Mouse (Mus musculus): Measurements from ENCODE around the gene Prkg1. TPM values are rescaled to one million over a fixed set of nuclear protein-coding genes. Genes with fewer than 3 reads are reported as not detected.

The Prkg1 gene
- polyA plus RNA-seq, 1 experiment from 2014 or later, result 0.83 TPM

DNA sequence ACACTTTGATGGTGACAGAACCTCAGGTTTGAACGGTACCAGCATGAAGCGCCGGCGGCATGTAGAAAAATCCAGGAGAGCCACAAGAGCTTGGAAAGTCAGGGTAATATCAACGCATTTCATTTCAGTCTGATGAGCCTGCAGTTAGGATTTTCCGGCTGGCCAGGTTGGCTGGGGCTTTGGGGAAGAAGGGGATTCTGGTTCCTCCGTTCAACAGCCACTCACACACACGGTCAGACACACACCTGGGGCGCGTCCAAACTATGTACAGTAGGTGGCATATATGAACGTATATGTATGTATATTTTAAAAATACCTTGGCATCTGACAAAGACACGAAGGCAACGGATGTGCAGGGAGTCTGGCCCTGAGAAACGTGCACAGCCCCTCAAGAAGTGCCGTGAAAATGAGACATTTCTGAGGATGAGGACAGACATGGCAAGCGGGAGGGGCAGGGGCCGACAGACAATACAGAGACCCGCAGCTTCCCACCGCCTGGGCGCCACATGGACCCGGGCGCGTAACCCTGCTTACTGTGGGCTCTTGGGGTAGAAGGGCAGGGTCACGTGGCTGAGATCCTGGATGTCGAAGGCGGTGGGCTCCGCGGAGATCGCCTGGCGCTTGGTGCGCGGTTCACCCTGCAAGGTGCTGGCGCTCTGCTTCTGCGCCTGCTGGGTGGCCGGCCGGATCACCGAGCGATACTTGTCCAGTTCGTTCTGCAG is 101.2 kb downstream of the Prkg1 start:
- Histone ChIP-seq H3K4me2 (peak overlapping the region; percentile 70), H3K9ac (peak overlapping the region; percentile 37; the same call in 1 of the 2 replicates), H3K27me3 (peaks cover 35% of the 10 kb centered on the region), H3K4me3 (replicated peaks) (peak overlapping the region; percentile 53), H3K27ac (no peak overlapping the region), H3K36me3 (no peaks in the 10 kb centered on the region), H3K4me1 (replicated peaks) (peaks cover 7% of the 10 kb centered on the region; the same call in 1 of the 2 replicates), H3K9me3 (replicated peaks) (no peaks in the 10 kb centered on the region)
- 12% methylated on average over 39 of the region's 39 CpGs for WGBS (ENCODE audit: insufficient replicate concordance)
- DNase-seq (no peak), ATAC-seq (ENCODE audit: low read depth) (no peak)

- no peak overlapping the region for H3K9ac ChIP-seq
- H3K27me3 ChIP-seq, result peaks cover 35% of the 10 kb centered on the region
- no peak for DNase-seq
- H3K9me3 ChIP-seq (replicated peaks), result no peaks in the 10 kb centered on the region
- WGBS (ENCODE audit: insufficient replicate concordance), result 42% methylated on average over 2 of the region's 2 CpGs
- ATAC-seq (ENCODE audit: low read depth), result no peak
- H3K4me3 ChIP-seq (replicated peaks), result no peak overlapping the region
- peaks cover 7% of the 10 kb centered on the region; the same call in 1 of the 2 replicates for H3K4me1 ChIP-seq (replicated peaks)
- H3K36me3 ChIP-seq, result no peaks in the 10 kb centered on the region
- H3K27ac ChIP-seq, result no peak overlapping the region
- no peak overlapping the region for H3K4me2 ChIP-seq
Measured at GRCm38 (mm10) chr19:31662802-31663201, 102.0 kb downstream of the Prkg1 start.

- DNase-seq (no peak), ATAC-seq (ENCODE audit: low read depth) (no peak)
- 56% methylated on average over 1 of the region's 1 CpGs for WGBS (ENCODE audit: insufficient replicate concordance)
- Histone ChIP-seq H3K27ac (no peak overlapping the region), H3K27me3 (peaks cover 14% of the 10 kb centered on the region), H3K36me3 (no peaks in the 10 kb centered on the region), H3K4me2 (no peak overlapping the region), H3K4me1 (replicated peaks) (0 out of 2 replicates have a peak, but pooled peaks cover 2% of the 10 kb centered on the region), H3K4me3 (replicated peaks) (no peak overlapping the region), H3K9ac (no peak overlapping the region), H3K9me3 (replicated peaks) (no peaks in the 10 kb centered on the region)
Measured at GRCm38 (mm10) chr19:31658751-31659397, 106.0 kb downstream of the Prkg1 start.

GRCm38 (mm10) chr19:31656256-31656655 is 108.6 kb downstream of the Prkg1 start:
- Histone ChIP-seq H3K9ac (no peak overlapping the region), H3K36me3 (no peaks in the 10 kb centered on the region), H3K27me3 (no peaks in the 10 kb centered on the region), H3K4me1 (replicated peaks) (no peaks in the 10 kb centered on the region), H3K27ac (no peak overlapping the region), H3K9me3 (replicated peaks) (no peaks in the 10 kb centered on the region), H3K4me2 (no peak overlapping the region), H3K4me3 (replicated peaks) (no peak overlapping the region)
- 73% methylated on average over 7 of the region's 7 CpGs for WGBS (ENCODE audit: insufficient replicate concordance)
- no peak for DNase-seq
- no peak for ATAC-seq (ENCODE audit: low read depth)

- Histone ChIP-seq H3K4me2 (no peak overlapping the region), H3K4me3 (replicated peaks) (no peak overlapping the region), H3K36me3 (no peaks in the 10 kb centered on the region), H3K4me1 (replicated peaks) (no peaks in the 10 kb centered on the region), H3K9me3 (replicated peaks) (no peaks in the 10 kb centered on the region), H3K9ac (no peak overlapping the region), H3K27ac (no peak overlapping the region), H3K27me3 (no peaks in the 10 kb centered on the region)
- no peak for DNase-seq
- 82% methylated on average over 7 of the region's 7 CpGs for WGBS (ENCODE audit: insufficient replicate concordance)
- no peak for ATAC-seq (ENCODE audit: low read depth)
Measured at GRCm38 (mm10) chr19:31655826-31656225, 109.0 kb downstream of the Prkg1 start.

DNA sequence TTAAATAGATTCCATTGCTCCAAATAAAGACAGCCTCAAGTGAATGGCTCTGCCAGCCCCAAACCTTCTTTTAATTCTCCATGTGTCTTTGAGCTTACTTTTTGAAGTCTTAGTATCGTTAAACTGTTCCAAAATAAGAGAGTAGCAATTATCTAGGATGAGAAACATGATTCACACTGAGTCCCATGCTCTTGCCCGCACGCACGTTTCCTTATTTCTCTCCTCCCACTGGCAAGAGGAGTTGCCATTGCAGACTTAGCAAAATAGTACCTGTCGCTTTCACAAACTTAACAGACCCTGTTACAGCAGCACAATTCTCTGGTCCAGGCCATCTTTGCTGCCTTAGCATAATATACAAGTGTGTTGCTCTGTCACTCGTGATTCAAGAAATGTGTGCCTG is 110.8 kb downstream of the Prkg1 start:
- ATAC-seq (ENCODE audit: low read depth) (no peak), DNase-seq (no peak)
- Histone ChIP-seq H3K36me3 (no peaks in the 10 kb centered on the region), H3K9ac (no peak overlapping the region), H3K4me2 (no peak overlapping the region), H3K4me3 (replicated peaks) (no peak overlapping the region), H3K27ac (no peak overlapping the region), H3K27me3 (no peaks in the 10 kb centered on the region), H3K9me3 (replicated peaks) (no peaks in the 10 kb centered on the region), H3K4me1 (replicated peaks) (no peaks in the 10 kb centered on the region)
- 72% methylated on average over 6 of the region's 6 CpGs for WGBS (ENCODE audit: insufficient replicate concordance)

GRCm38 (mm10) chr19:31650452-31650851 is 114.4 kb downstream of the Prkg1 start:
- Histone ChIP-seq H3K4me2 (no peak overlapping the region), H3K27me3 (no peaks in the 10 kb centered on the region), H3K36me3 (no peaks in the 10 kb centered on the region), H3K4me3 (replicated peaks) (no peak overlapping the region), H3K4me1 (replicated peaks) (no peaks in the 10 kb centered on the region), H3K27ac (no peak overlapping the region), H3K9ac (no peak overlapping the region), H3K9me3 (replicated peaks) (no peaks in the 10 kb centered on the region)
- ATAC-seq (ENCODE audit: low read depth), result no peak
- WGBS (ENCODE audit: insufficient replicate concordance), result 54% methylated on average over 4 of the region's 4 CpGs
- no peak for DNase-seq

GRCm38 (mm10) chr19:31647492-31647891 is 117.3 kb downstream of the Prkg1 start:
- Histone ChIP-seq H3K4me3 (replicated peaks) (no peak overlapping the region), H3K4me1 (replicated peaks) (no peaks in the 10 kb centered on the region), H3K9me3 (replicated peaks) (no peaks in the 10 kb centered on the region), H3K27ac (no peak overlapping the region), H3K27me3 (no peaks in the 10 kb centered on the region), H3K4me2 (no peak overlapping the region), H3K36me3 (no peaks in the 10 kb centered on the region), H3K9ac (no peak overlapping the region)
- ATAC-seq (ENCODE audit: low read depth) (no peak), DNase-seq (no peak)
- 67% methylated on average over 2 of the region's 2 CpGs for WGBS (ENCODE audit: insufficient replicate concordance)

GRCm38 (mm10) chr19:31630899-31631869 is 133.6 kb downstream of the Prkg1 start:
- no peaks in the 10 kb centered on the region for H3K4me1 ChIP-seq (replicated peaks)
- no peak for DNase-seq
- no peaks in the 10 kb centered on the region for H3K27me3 ChIP-seq
- H3K4me2 ChIP-seq, result no peak overlapping the region
- H3K27ac ChIP-seq, result no peak overlapping the region
- no peak for ATAC-seq (ENCODE audit: low read depth)
- no peaks in the 10 kb centered on the region for H3K36me3 ChIP-seq
- H3K9ac ChIP-seq, result no peak overlapping the region
- no peaks in the 10 kb centered on the region for H3K9me3 ChIP-seq (replicated peaks)
- H3K4me3 ChIP-seq (replicated peaks), result no peak overlapping the region
- 69% methylated on average over 8 of the region's 8 CpGs for WGBS (ENCODE audit: insufficient replicate concordance)

DNA sequence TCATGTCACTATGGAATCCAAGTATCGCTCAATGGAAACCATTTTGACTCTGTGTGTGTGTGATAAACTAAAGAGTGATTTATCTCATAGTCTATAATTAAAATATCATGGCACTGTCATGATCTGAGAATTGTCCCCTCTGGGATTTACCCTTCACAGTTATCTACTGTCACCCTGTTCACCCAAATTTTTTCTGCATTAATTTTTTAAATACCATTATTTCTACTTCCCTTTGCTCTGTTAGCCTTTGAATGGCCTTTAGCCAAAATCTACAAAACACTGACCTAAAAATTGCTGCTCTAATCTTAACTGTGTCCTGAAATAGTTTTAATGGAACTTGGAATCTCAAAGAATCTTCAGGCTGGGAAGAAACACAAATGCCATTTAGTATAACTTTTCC is 143.1 kb downstream of the Prkg1 start:
- H3K4me1 ChIP-seq (replicated peaks), result no peaks in the 10 kb centered on the region
- H3K36me3 ChIP-seq, result no peaks in the 10 kb centered on the region
- 72% methylated on average over 1 of the region's 1 CpGs for WGBS (ENCODE audit: insufficient replicate concordance)
- no peak overlapping the region for H3K4me3 ChIP-seq (replicated peaks)
- ATAC-seq (ENCODE audit: low read depth) (no peak), DNase-seq (no peak)
- no peak overlapping the region for H3K9ac ChIP-seq
- no peak overlapping the region for H3K27ac ChIP-seq
- H3K4me2 ChIP-seq, result no peak overlapping the region
- H3K9me3 ChIP-seq (replicated peaks), result no peaks in the 10 kb centered on the region
- no peaks in the 10 kb centered on the region for H3K27me3 ChIP-seq

DNA sequence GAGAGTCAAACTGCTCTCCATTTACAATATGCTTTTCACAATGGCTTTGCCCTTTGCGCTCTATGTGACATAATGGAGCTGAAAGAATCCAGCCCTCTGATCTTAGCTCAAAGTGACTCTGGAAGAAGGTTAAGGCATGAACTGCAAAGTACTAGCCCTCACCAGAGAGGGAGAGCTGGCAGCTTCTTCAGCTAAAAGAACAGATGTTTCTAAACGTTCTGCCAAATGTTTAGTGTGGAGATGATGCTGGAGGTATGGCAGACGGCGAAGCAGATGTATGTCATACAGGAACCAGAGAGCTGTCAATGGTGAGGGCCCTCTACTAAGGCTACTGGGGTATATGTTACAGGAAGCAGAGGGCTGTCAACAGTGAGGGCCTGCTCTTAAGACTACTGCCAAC is 148.0 kb downstream of the Prkg1 start:
- WGBS (ENCODE audit: insufficient replicate concordance), result 59% methylated on average over 4 of the region's 4 CpGs
- Histone ChIP-seq H3K4me3 (replicated peaks) (no peak overlapping the region), H3K36me3 (no peaks in the 10 kb centered on the region), H3K4me2 (no peak overlapping the region), H3K27me3 (no peaks in the 10 kb centered on the region), H3K27ac (no peak overlapping the region), H3K9ac (no peak overlapping the region), H3K9me3 (replicated peaks) (no peaks in the 10 kb centered on the region), H3K4me1 (replicated peaks) (no peaks in the 10 kb centered on the region)
- no peak for ATAC-seq (ENCODE audit: low read depth)
- no peak for DNase-seq

Data from liver, embryonic 13.5 days (tissue).